Mouse (Mus musculus): ENCODE data around the gene Nf2. TPM values are rescaled to one million over a fixed set of nuclear protein-coding genes. Genes with fewer than 3 reads are reported as not detected.

Nf2 gene
- polyA plus RNA-seq, 1 experiment = 51.1 TPM

DNA sequence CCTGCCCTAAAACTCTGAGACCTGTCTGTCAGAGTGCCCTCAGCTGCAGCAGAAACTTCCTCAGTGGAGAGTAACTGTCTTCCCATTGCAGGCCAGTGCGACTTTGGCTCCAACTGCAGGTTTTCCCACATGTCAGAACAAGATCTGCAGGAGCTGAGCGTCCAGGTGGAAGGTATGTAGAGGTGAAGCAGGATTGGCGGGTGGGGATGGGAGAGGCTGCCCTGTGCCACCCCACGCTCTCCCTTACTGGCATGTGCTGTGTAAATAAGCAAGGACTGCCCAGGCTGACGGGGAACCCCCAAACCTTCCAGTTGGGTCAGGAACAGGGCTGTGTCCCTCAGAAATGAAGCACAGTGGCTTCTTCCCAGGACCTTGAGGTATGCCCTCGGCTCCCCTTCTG, 119.2 kb downstream of the Nf2 start:
- Histone ChIP-seq H3K27me3 (ENCODE audit: control insufficient read depth, insufficient read depth, insufficient read length) (no peaks in the 10 kb centered on the region), H3K36me3 (ENCODE audit: control insufficient read depth, insufficient read depth) (no peaks in the 10 kb centered on the region), H3K79me2 (ENCODE audit: control insufficient read depth, insufficient read depth) (no peaks in the 10 kb centered on the region), H3ac (ENCODE audit: control insufficient read depth, insufficient read length) (no peak overlapping the region), H3K4me3 (no peak overlapping the region), H3K4me2 (ENCODE audit: low read depth) (no peak overlapping the region)
- TF ChIP-seq SRF (IDR thresholded peaks at IDR 0.05; ENCODE audit: control insufficient read depth, insufficient read length, low read depth) (no peak), TCF12 (IDR thresholded peaks at IDR 0.05; ENCODE audit: insufficient read depth, poor library complexity, severe bottlenecking) (no peak), REST (IDR thresholded peaks at IDR 0.05; ENCODE audit: insufficient read depth, insufficient read length) (no peak), USF1 (IDR thresholded peaks at IDR 0.05; ENCODE audit: low read depth) (no peak), TCF3 (IDR thresholded peaks at IDR 0.05; ENCODE audit: insufficient read length, low read depth) (no peak), POLR2A (IDR thresholded peaks at IDR 0.05; ENCODE audit: insufficient read length, low read depth) (no peak), MYOD1 (IDR thresholded peaks at IDR 0.05; ENCODE audit: control insufficient read depth in 1 of 3, insufficient read length in 2 of 3, low read depth in 2 of 3) (no peak), CEBPB (IDR thresholded peaks at IDR 0.05; ENCODE audit: insufficient read depth, poor library complexity, severe bottlenecking) (no peak), POLR2AphosphoS2 (IDR thresholded peaks at IDR 0.05; ENCODE audit: insufficient read length, low read depth) (no peak), MAX (IDR thresholded peaks at IDR 0.05; ENCODE audit: low read depth) (no peak), E2F4 (IDR thresholded peaks at IDR 0.05; ENCODE audit: insufficient read depth) (no peak), MYOG (IDR thresholded peaks at IDR 0.05; ENCODE audit: control insufficient read depth in 1 of 3, insufficient read depth in 1 of 3, insufficient read length in 2 of 3, low read depth in 2 of 3) (no peak)

GRCm38 (mm10) chr11:4729603-4730002, 119.7 kb downstream of the Nf2 start:
- Histone ChIP-seq H3K4me3 (no peak overlapping the region), H3K36me3 (ENCODE audit: control insufficient read depth, insufficient read depth) (no peaks in the 10 kb centered on the region), H3K4me2 (ENCODE audit: low read depth) (no peak overlapping the region), H3ac (ENCODE audit: control insufficient read depth, insufficient read length) (no peak overlapping the region), H3K27me3 (ENCODE audit: control insufficient read depth, insufficient read depth, insufficient read length) (no peaks in the 10 kb centered on the region), H3K79me2 (ENCODE audit: control insufficient read depth, insufficient read depth) (no peaks in the 10 kb centered on the region)
- TF ChIP-seq MYOG (IDR thresholded peaks at IDR 0.05; ENCODE audit: control insufficient read depth in 1 of 3, insufficient read depth in 1 of 3, insufficient read length in 2 of 3, low read depth in 2 of 3) (no peak), MAX (IDR thresholded peaks at IDR 0.05; ENCODE audit: low read depth) (no peak), TCF12 (IDR thresholded peaks at IDR 0.05; ENCODE audit: insufficient read depth, poor library complexity, severe bottlenecking) (no peak), TCF3 (IDR thresholded peaks at IDR 0.05; ENCODE audit: insufficient read length, low read depth) (no peak), USF1 (IDR thresholded peaks at IDR 0.05; ENCODE audit: low read depth) (no peak), MYOD1 (IDR thresholded peaks at IDR 0.05; ENCODE audit: control insufficient read depth in 1 of 3, insufficient read length in 2 of 3, low read depth in 2 of 3) (no peak), CEBPB (IDR thresholded peaks at IDR 0.05; ENCODE audit: insufficient read depth, poor library complexity, severe bottlenecking) (no peak), SRF (IDR thresholded peaks at IDR 0.05; ENCODE audit: control insufficient read depth, insufficient read length, low read depth) (no peak), E2F4 (IDR thresholded peaks at IDR 0.05; ENCODE audit: insufficient read depth) (no peak), REST (IDR thresholded peaks at IDR 0.05; ENCODE audit: insufficient read depth, insufficient read length) (no peak), POLR2A (IDR thresholded peaks at IDR 0.05; ENCODE audit: insufficient read length, low read depth) (no peak), POLR2AphosphoS2 (IDR thresholded peaks at IDR 0.05; ENCODE audit: insufficient read length, low read depth) (no peak)

DNA sequence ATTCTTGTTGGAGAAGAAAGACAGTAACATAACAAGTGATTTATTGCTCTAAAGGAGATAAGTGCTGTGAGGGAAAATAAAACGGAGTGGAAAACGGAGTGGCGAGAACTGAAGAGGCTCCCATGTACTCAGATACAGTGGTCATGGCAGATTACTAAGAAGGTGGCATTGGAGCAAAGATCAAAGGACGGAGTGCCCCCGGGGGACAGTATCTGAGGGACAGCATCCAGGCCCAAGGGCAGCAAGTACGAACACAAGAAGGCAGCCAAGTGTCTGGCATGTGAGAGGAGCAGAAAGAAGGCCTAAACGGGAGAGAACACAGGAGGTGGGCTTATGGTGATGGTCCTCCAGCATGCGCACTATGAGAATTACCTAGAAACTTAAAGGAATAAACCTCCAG, 127.6 kb downstream of the Nf2 start:
- H3K79me2 ChIP-seq (ENCODE audit: control insufficient read depth, insufficient read depth) = no peaks in the 10 kb centered on the region
- H3K27me3 ChIP-seq (ENCODE audit: control insufficient read depth, insufficient read depth, insufficient read length) = no peaks in the 10 kb centered on the region
- H3K4me3 ChIP-seq = no peak overlapping the region
- H3K4me2 ChIP-seq (ENCODE audit: low read depth) = no peak overlapping the region
- H3K36me3 ChIP-seq (ENCODE audit: control insufficient read depth, insufficient read depth) = no peaks in the 10 kb centered on the region
- no peak for TF ChIP-seq MYOD1 (IDR thresholded peaks at IDR 0.05; ENCODE audit: control insufficient read depth in 1 of 3, insufficient read length in 2 of 3, low read depth in 2 of 3)
- TF ChIP-seq SRF (IDR thresholded peaks at IDR 0.05; ENCODE audit: control insufficient read depth, insufficient read length, low read depth) = no peak
- TF ChIP-seq MYOG (IDR thresholded peaks at IDR 0.05; ENCODE audit: control insufficient read depth in 1 of 3, insufficient read depth in 1 of 3, insufficient read length in 2 of 3, low read depth in 2 of 3) = no peak
- H3ac ChIP-seq (ENCODE audit: control insufficient read depth, insufficient read length) = no peak overlapping the region

DNA sequence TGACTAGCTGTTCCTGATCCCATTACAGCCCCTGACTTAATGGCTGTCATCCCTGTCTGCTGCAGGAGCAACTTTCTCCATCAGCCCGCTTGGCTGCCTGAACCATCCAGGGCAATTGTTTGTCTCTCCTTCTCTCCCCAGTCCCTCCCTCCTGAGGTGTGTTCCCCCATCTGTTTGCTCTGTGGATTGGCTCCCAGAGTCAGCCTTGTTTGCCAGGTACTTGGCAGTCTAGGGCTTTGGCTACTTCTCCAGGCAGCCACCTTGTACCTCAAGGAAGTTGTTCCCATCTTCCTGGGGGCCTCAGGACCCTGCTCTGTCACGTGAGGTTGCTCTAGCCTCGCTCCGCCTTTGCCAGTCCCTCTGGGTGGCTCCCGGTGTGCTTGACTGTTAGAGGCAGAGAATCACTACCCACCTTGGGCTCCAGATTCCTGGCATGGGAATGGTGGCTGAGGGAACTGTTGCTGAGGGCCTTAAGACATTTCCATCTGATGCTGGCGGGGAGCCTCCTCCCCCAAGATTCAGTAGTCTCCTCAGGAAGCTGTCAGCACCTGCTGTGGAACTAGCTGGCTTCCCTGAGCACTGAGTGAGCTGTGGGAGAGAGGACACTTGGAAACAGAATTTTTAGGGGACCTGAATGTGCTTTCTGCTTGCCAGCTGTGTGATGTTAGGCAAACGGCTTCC, 128.3 kb downstream of the Nf2 start:
- Histone ChIP-seq H3K4me3 (no peak overlapping the region), H3K4me2 (ENCODE audit: low read depth) (no peak overlapping the region), H3K27me3 (ENCODE audit: control insufficient read depth, insufficient read depth, insufficient read length) (no peaks in the 10 kb centered on the region), H3K36me3 (ENCODE audit: control insufficient read depth, insufficient read depth) (no peaks in the 10 kb centered on the region), H3ac (ENCODE audit: control insufficient read depth, insufficient read length) (no peak overlapping the region), H3K79me2 (ENCODE audit: control insufficient read depth, insufficient read depth) (no peaks in the 10 kb centered on the region)
- no peak for TF ChIP-seq POLR2A (IDR thresholded peaks at IDR 0.05; ENCODE audit: insufficient read length, low read depth)
- TF ChIP-seq POLR2AphosphoS2 (IDR thresholded peaks at IDR 0.05; ENCODE audit: insufficient read length, low read depth) = no peak
- TF ChIP-seq SRF (IDR thresholded peaks at IDR 0.05; ENCODE audit: control insufficient read depth, insufficient read length, low read depth) = no peak
- TF ChIP-seq TCF3 (IDR thresholded peaks at IDR 0.05; ENCODE audit: insufficient read length, low read depth) = no peak
- no peak for TF ChIP-seq REST (IDR thresholded peaks at IDR 0.05; ENCODE audit: insufficient read depth, insufficient read length)
- TF ChIP-seq E2F4 (IDR thresholded peaks at IDR 0.05; ENCODE audit: insufficient read depth) = no peak
- TF ChIP-seq CEBPB (IDR thresholded peaks at IDR 0.05; ENCODE audit: insufficient read depth, poor library complexity, severe bottlenecking) = no peak
- TF ChIP-seq MYOG (IDR thresholded peaks at IDR 0.05; ENCODE audit: control insufficient read depth in 1 of 3, insufficient read depth in 1 of 3, insufficient read length in 2 of 3, low read depth in 2 of 3) = no peak
- TF ChIP-seq MAX (IDR thresholded peaks at IDR 0.05; ENCODE audit: low read depth) = no peak
- TF ChIP-seq MYOD1 (IDR thresholded peaks at IDR 0.05; ENCODE audit: control insufficient read depth in 1 of 3, insufficient read length in 2 of 3, low read depth in 2 of 3) = no peak

DNA sequence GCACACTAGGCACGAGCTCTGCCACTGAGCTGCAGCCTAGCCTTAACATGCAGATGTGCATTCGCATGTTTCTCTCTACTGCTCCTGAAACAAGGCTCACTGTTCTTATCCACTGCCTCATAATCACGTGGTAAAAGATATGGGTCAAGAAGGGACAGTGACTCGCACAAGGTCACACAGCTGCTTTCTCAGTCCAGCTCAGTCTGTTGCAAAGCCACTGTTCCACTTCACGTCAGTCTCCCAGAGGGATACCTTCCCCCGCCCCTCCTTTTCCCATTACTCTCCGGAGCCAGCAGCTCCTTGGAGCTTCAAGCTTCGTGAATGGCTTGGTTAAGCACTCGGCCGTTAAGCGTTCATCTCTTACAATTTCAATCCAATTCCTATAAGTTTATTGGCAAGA, 128.9 kb downstream of the Nf2 start:
- Histone ChIP-seq H3ac (ENCODE audit: control insufficient read depth, insufficient read length) (no peak overlapping the region), H3K4me3 (no peak overlapping the region), H3K79me2 (ENCODE audit: control insufficient read depth, insufficient read depth) (no peaks in the 10 kb centered on the region), H3K27me3 (ENCODE audit: control insufficient read depth, insufficient read depth, insufficient read length) (no peaks in the 10 kb centered on the region), H3K4me2 (ENCODE audit: low read depth) (no peak overlapping the region), H3K36me3 (ENCODE audit: control insufficient read depth, insufficient read depth) (no peaks in the 10 kb centered on the region)
- TF ChIP-seq TCF12 (IDR thresholded peaks at IDR 0.05; ENCODE audit: insufficient read depth, poor library complexity, severe bottlenecking) (no peak), MYOD1 (IDR thresholded peaks at IDR 0.05; ENCODE audit: control insufficient read depth in 1 of 3, insufficient read length in 2 of 3, low read depth in 2 of 3) (peak in 1 of 3 experiments; percentile 20), REST (IDR thresholded peaks at IDR 0.05; ENCODE audit: insufficient read depth, insufficient read length) (no peak)

Data from myocyte (in vitro differentiated cells).